Mouse (Mus musculus): ENCODE results near the gene Efcab5. TPM values are rescaled to one million over a fixed set of nuclear protein-coding genes. Genes with fewer than 3 reads are reported as not detected.

Efcab5 gene
- total RNA-seq (2021) = 1 to 10 TPM; 5.3 to 6.0 TPM

GRCm38 (mm10) chr11:77188868-77189267 lies at the start of gene Efcab5:
Gene Efcab5 (minus strand): TSS chr11:77188968.
- no peak for DNase-seq (ENCODE audit: low spot score in 2 of 2)
- intact Hi-C loops (cut with DNase I) = no loop called here

DNA sequence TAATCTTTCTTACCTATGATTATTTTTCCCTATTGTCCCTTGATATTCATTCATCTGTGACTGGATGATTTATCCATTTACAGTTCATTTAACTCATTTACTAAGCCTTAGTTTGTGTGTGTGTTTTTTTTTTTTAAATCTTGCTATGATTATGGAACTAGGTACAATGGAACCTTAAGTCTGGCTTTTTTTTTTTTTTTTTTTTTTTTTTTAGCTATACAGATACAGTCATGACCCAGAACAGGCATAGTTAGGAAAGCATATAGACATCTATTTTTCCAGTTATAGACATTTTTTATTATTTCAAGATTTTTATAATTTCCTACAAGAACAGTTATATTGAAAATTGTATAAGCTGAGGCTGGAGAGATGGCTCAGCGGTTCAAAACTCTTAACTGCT lies 46.5 kb upstream of the Efcab5 start:
- DNase-seq (ENCODE audit: low spot score in 2 of 2) = no peak
- intact Hi-C loops (cut with DNase I) = no loop called here

- intact Hi-C loops (cut with DNase I) = no loop called here
- DNase-seq (ENCODE audit: low spot score in 2 of 2) = no peak
These were observed 42.7 kb upstream of the Efcab5 start for GRCm38 (mm10) chr11:77231514-77231913.

- intact Hi-C loops (cut with DNase I) = no loop called here
- DNase-seq (ENCODE audit: low spot score in 2 of 2) = no peak
These were observed 42.0 kb upstream of the Efcab5 start for GRCm38 (mm10) chr11:77230765-77231164.

DNA sequence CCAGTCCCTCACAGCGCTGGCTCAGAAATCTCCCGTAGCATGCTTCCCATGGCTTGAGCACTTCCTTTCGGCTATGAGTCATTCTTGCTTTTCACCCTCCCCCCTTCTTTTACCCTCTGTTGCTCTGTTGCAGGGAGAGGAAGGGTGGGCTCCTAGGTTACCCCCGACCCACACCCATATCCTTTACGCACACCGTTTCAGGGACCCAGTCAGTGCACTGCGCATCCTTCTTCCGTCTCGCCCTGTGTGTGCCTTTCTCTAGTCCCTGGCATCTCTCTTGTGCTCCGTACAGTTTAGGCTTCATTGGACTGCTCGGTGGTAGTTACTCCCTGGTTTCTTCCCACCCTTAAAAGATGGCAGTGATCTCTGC lies 28.0 kb upstream of the Efcab5 start:
- intact Hi-C loops (cut with DNase I) = loop anchor here (10.0 kb wide), 1 partner anchor 228 kb away; no protein-coding TSS in a partner anchor

GRCm38 (mm10) chr11:77215951-77216760 lies 27.4 kb upstream of the Efcab5 start, which contains the start of gene Ssh2:
Gene Ssh2 (plus strand): TSS chr11:77216287.
- DNase-seq (ENCODE audit: low spot score in 2 of 2) = peak; percentile 82 to 89
- intact Hi-C loops (cut with DNase I) = loop anchor here (10.0 kb wide), 1 partner anchor 229 kb away; no protein-coding TSS in a partner anchor

More for the DNA sequence above, 28.0 kb upstream of the Efcab5 start:
- DNase-seq (ENCODE audit: low spot score in 2 of 2) = no peak

- intact Hi-C loops (cut with DNase I) = loop anchor here (10.0 kb wide), 1 partner anchor 229 kb away; no protein-coding TSS in a partner anchor
These were observed 26.7 kb upstream of the Efcab5 start for GRCm38 (mm10) chr11:77215483-77215882.

GRCm38 (mm10) chr11:77214755-77215154 lies 26.0 kb upstream of the Efcab5 start:
- intact Hi-C loops (cut with DNase I) = loop anchor here (1.0 to 10.0 kb wide), 2 partner anchors 94 to 230 kb away; no protein-coding TSS in a partner anchor

More at GRCm38 (mm10) chr11:77215483-77215882, 26.7 kb upstream of the Efcab5 start:
- DNase-seq (ENCODE audit: low spot score in 2 of 2) = no peak

GRCm38 (mm10) chr11:77214142-77214692 lies 25.4 kb upstream of the Efcab5 start:
- DNase-seq (ENCODE audit: low spot score in 2 of 2) = no peak
- intact Hi-C loops (cut with DNase I) = loop anchor here (1.0 to 10.0 kb wide), 2 partner anchors 94 to 231 kb away; no protein-coding TSS in a partner anchor

More at GRCm38 (mm10) chr11:77214755-77215154, 26.0 kb upstream of the Efcab5 start:
- DNase-seq (ENCODE audit: low spot score in 2 of 2) = peak; percentile 30 to 43

DNA sequence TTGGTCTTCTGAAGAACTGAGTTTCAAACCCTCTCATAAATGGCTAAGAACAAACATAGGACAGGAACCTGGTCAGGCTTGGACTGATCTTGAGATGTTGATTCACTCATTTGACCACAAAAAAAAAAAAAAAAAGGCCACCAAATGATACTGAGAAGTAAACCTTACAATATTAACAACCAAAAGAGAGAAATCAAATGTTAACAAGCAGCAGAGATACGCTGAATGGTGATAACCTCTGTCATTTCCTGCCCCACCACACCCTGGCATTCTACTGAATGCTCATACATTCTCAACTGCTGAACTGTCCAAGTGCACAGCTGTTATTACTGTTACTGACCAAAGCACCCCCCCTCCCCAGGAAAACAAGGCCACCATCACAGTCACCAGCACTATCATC lies 11.9 kb upstream of the Efcab5 start:
- no peak for DNase-seq (ENCODE audit: low spot score in 2 of 2)
- intact Hi-C loops (cut with DNase I) = no loop called here

DNA sequence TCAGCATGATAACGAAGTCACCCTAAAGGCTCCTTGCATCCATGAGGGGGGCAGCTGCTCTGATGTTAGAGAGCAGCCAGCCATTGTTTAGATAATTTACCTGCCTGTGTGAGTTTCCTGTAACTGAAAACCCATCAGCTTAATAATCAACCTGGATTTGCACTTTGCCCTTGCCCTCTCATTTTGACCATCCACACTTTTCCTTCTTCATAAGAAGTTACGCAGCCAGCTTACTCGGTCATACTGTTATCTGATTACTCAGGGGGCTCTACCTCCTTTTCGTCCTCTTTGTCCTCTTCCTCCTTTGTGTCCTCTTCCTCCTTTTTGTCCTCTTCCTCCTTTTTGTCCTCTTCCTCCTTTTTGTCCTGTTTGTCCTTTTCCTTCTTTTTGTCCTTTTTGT lies 10.9 kb upstream of the Efcab5 start:
- intact Hi-C loops (cut with DNase I) = no loop called here
- no peak for DNase-seq (ENCODE audit: low spot score in 2 of 2)

- DNase-seq (ENCODE audit: low spot score in 2 of 2) = no peak
- intact Hi-C loops (cut with DNase I) = no loop called here
These were observed 7.7 kb upstream of the Efcab5 start for GRCm38 (mm10) chr11:77196181-77197143.

- DNase-seq (ENCODE audit: low spot score in 2 of 2) = no peak
- intact Hi-C loops (cut with DNase I) = no loop called here
These were observed 6.8 kb upstream of the Efcab5 start for GRCm38 (mm10) chr11:77195360-77196109.

DNA sequence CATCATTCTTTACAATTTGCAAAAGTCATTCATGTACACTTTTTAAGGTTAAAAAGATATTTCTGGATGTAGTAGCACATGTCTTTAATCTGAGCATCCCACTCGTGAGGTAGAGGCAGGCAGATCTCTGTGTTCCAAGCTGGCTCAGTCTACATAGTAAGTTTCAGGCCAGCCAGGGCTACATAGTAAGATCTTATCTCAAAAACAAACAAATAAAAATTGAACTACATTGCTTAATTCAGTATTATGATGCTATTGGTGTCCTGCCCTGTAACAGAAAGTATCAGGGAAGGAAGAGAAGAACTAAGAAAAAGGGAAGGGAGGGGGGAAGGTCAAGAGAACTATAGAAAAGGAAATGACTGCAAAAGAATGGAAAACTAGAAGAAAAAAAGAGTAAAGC lies 6.0 kb upstream of the Efcab5 start:
- no peak for DNase-seq (ENCODE audit: low spot score in 2 of 2)
- intact Hi-C loops (cut with DNase I) = no loop called here

- intact Hi-C loops (cut with DNase I) = no loop called here
- no peak for DNase-seq (ENCODE audit: low spot score in 2 of 2)
These were observed 5.3 kb upstream of the Efcab5 start for GRCm38 (mm10) chr11:77193941-77194553.

GRCm38 (mm10) chr11:77193410-77193809 lies 4.6 kb upstream of the Efcab5 start:
- intact Hi-C loops (cut with DNase I) = no loop called here
- DNase-seq (ENCODE audit: low spot score in 2 of 2) = no peak

GRCm38 (mm10) chr11:77184926-77185325 lies 3.8 kb downstream of the Efcab5 start:
- intact Hi-C loops (cut with DNase I) = no loop called here
- no peak for DNase-seq (ENCODE audit: low spot score in 2 of 2)

DNA sequence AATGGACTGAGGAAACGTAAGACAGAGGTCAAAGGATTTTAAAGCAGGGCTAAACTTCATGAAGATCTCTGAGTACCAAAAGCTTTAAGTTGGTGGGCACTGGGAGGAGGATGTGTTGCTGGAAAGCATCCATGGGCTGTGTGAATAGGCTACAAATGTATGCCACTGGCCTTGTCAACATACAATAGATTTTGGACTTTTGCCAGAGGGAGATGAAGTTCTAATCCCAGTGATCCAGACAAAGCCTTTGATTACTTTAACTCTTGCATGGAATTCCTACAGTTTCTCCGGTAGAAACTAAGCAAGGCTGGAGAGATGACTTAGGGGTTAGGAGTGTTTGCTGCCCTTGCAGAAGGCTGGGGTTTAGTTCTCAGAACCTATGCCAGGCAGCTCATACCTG lies 6.2 kb downstream of the Efcab5 start:
- no peak for DNase-seq (ENCODE audit: low spot score in 2 of 2)
- intact Hi-C loops (cut with DNase I) = no loop called here

- no peak for DNase-seq (ENCODE audit: low spot score in 2 of 2)
- intact Hi-C loops (cut with DNase I) = no loop called here
These were observed 6.7 kb downstream of the Efcab5 start for GRCm38 (mm10) chr11:77182041-77182440.

All from left cerebral cortex, postnatal 36 days (tissue).